Mouse (Mus musculus) heart, embryonic 12.5 days (tissue): ENCODE results near the gene Slc4a2. TPM values are rescaled to one million over a fixed set of nuclear protein-coding genes. Genes with fewer than 3 reads are reported as not detected.

Experiments
- ATAC-seq: fragments of 200-750 bp; cut with Nextera tagmentation; 2 replicates; pipeline ENCODE4 v1.8.0; 2017; ENCODE audit warnings: moderate TSS enrichment, moderate library complexity; ENCODE audit not compliant: insufficient number of reproducible peaks, low FRiP score
- H3K27ac ChIP-seq: fragments of 300-500 bp; sonication (generic); 2 replicates; pipeline ENCODE4 v1.5.1; 2016; ENCODE audit warnings: mild to moderate bottlenecking, moderate library complexity; ENCODE audit not compliant: poor library complexity, severe bottlenecking
- H3K27me3 ChIP-seq: fragments of 300-500 bp; sonication (generic); replicated peaks from 2 replicates; pipeline ENCODE4 v1.6.1; 2016; ENCODE audit warnings: mild to moderate bottlenecking, moderate library complexity
- H3K36me3 ChIP-seq: fragments of 300-500 bp; sonication (generic); 2 replicates; pipeline ENCODE4 v1.6.1; 2016; ENCODE audit warnings: mild to moderate bottlenecking, moderate library complexity
- H3K4me1 ChIP-seq: fragments of 300-500 bp; sonication (generic); replicated peaks from 2 replicates; pipeline ENCODE4 v1.6.1; 2016; ENCODE audit warnings: mild to moderate bottlenecking
- H3K4me2 ChIP-seq: fragments of 300-500 bp; sonication (generic); 2 replicates; pipeline ENCODE4 v1.6.1; 2016; ENCODE audit warnings: mild to moderate bottlenecking, moderate library complexity
- H3K4me3 ChIP-seq: fragments of 300-500 bp; sonication (generic); 2 replicates; pipeline ENCODE4 v1.5.1; 2016; ENCODE audit warnings: mild to moderate bottlenecking
- H3K9ac ChIP-seq: fragments of 300-500 bp; sonication (generic); 2 replicates; pipeline ENCODE4 v1.6.1; 2016; ENCODE audit warnings: mild to moderate bottlenecking, moderate library complexity
- H3K9me3 ChIP-seq: fragments of 300-500 bp; sonication (generic); replicated peaks from 2 replicates; pipeline ENCODE4 v1.6.1; 2016; ENCODE audit warnings: mild to moderate bottlenecking, moderate library complexity
- WGBS: fragments of 180-500 bp; shearing (Covaris S2); methylation state at CpG from one replicate; pipeline ENCODE4 v1.1.7; 2016; 5-methylcytosine and 5-hydroxymethylcytosine counted together
- polyA plus RNA-seq: library from polyadenylated mRNA; unstranded; fragments of >200 nt; fragmentation: Nextera tagmentation; extraction: Ambion mirVana; gene quantifications from 2 replicates; pipeline ENCODE4 v1.2.1, GENCODE M21; 2016

Slc4a2 gene
- polyA plus RNA-seq, 1 experiment from 2014 or later, result 31.1 TPM

GRCm38 (mm10) chr5:24385374-24385773 is 38.3 kb upstream of the Slc4a2 start:
- Histone ChIP-seq H3K4me1 (peaks cover 63% of the 10 kb centered on the region), H3K27ac (peak overlapping the region; percentile 45; the same call in 1 of the 2 replicates)

GRCm38 (mm10) chr5:24385887-24386550 is 37.6 kb upstream of the Slc4a2 start:
- peaks cover 18% of the 10 kb centered on the region for H3K27me3 ChIP-seq
- no peaks in the 10 kb centered on the region for H3K36me3 ChIP-seq
- peak overlapping the region; percentile 6; the same call in 1 of the 2 replicates for H3K27ac ChIP-seq
- H3K4me2 ChIP-seq, result 0 out of 2 replicates have a peak overlapping the region, but pooled peaks have one; percentile 2
- no peak overlapping the region for H3K4me3 ChIP-seq
- no peak for ATAC-seq
- peaks cover 62% of the 10 kb centered on the region for H3K4me1 ChIP-seq
- no peaks in the 10 kb centered on the region for H3K9me3 ChIP-seq
- no peak overlapping the region for H3K9ac ChIP-seq
- 72% methylated on average over 10 of the region's 10 CpGs for WGBS

More at GRCm38 (mm10) chr5:24385374-24385773, 38.3 kb upstream of the Slc4a2 start:
- no peak overlapping the region for H3K4me3 ChIP-seq
- no peak overlapping the region for H3K4me2 ChIP-seq
- peaks cover 18% of the 10 kb centered on the region for H3K27me3 ChIP-seq
- ATAC-seq, result no peak
- H3K9me3 ChIP-seq, result no peaks in the 10 kb centered on the region
- WGBS, result 81% methylated on average over 5 of the region's 5 CpGs
- 0 out of 2 replicates have a peak overlapping the region, but pooled peaks have one; percentile 18 for H3K9ac ChIP-seq
- H3K36me3 ChIP-seq, result no peaks in the 10 kb centered on the region

GRCm38 (mm10) chr5:24387264-24388241 is 36.1 kb upstream of the Slc4a2 start:
- ATAC-seq, result peak; percentile 24; the same call in 1 of the 2 replicates
- no peaks in the 10 kb centered on the region for H3K36me3 ChIP-seq
- H3K27me3 ChIP-seq, result peaks cover 18% of the 10 kb centered on the region
- H3K4me3 ChIP-seq, result peak overlapping the region; percentile 50
- peak overlapping the region; percentile 6 for H3K27ac ChIP-seq
- H3K4me2 ChIP-seq, result peak overlapping the region; percentile 89
- peaks cover 59% of the 10 kb centered on the region for H3K4me1 ChIP-seq
- peak overlapping the region; percentile 70 for H3K9ac ChIP-seq
- no peaks in the 10 kb centered on the region for H3K9me3 ChIP-seq
- WGBS, result under 1% methylated on average over 73 of the region's 73 CpGs

- H3K36me3 ChIP-seq, result no peaks in the 10 kb centered on the region
- peaks cover 53% of the 10 kb centered on the region for H3K4me1 ChIP-seq
- H3K27me3 ChIP-seq, result peaks cover 18% of the 10 kb centered on the region
- peak overlapping the region; percentile 50 for H3K4me3 ChIP-seq
- ATAC-seq, result no peak
- no peaks in the 10 kb centered on the region for H3K9me3 ChIP-seq
- H3K27ac ChIP-seq, result peak overlapping the region; percentile 6
- H3K9ac ChIP-seq, result peak overlapping the region; percentile 70
- peak overlapping the region; percentile 89 for H3K4me2 ChIP-seq
- WGBS, result 22% methylated on average over 26 of the region's 26 CpGs
Measured at GRCm38 (mm10) chr5:24388246-24388915, 35.3 kb upstream of the Slc4a2 start.

GRCm38 (mm10) chr5:24389011-24389657 is 34.5 kb upstream of the Slc4a2 start:
- Histone ChIP-seq H3K27ac (no peak overlapping the region), H3K27me3 (peaks cover 18% of the 10 kb centered on the region), H3K4me2 (peak overlapping the region; percentile 89; the same call in 1 of the 2 replicates), H3K9me3 (no peaks in the 10 kb centered on the region), H3K9ac (no peak overlapping the region), H3K36me3 (no peaks in the 10 kb centered on the region), H3K4me3 (no peak overlapping the region), H3K4me1 (peaks cover 52% of the 10 kb centered on the region)
- WGBS, result 48% methylated on average over 7 of the region's 7 CpGs
- no peak for ATAC-seq

GRCm38 (mm10) chr5:24389658-24390020 is 34.0 kb upstream of the Slc4a2 start:
- WGBS, result 67% methylated on average over 4 of the region's 4 CpGs
- Histone ChIP-seq H3K36me3 (no peaks in the 10 kb centered on the region), H3K4me1 (peaks cover 48% of the 10 kb centered on the region)

GRCm38 (mm10) chr5:24391864-24392263 is 31.8 kb upstream of the Slc4a2 start, which contains the start of gene Atg9b:
Atg9b (minus strand) TSS chr5:24392143.
- WGBS, result 77% methylated on average over 7 of the region's 7 CpGs
- Histone ChIP-seq H3K4me3 (no peak within 1 kb of the TSS), H3K36me3 (0 out of 2 replicates have a peak, but pooled peaks cover 2% of the 10 kb centered on the region), H3K9ac (no peak within 1 kb of the TSS), H3K9me3 (no peaks in the 10 kb centered on the region), H3K27me3 (peaks cover 3% of the 10 kb centered on the region; the same call in 1 of the 2 replicates), H3K4me1 (peaks cover 41% of the 10 kb centered on the region), H3K4me2 (no peak within 1 kb of the TSS), H3K27ac (no peak within 1 kb of the TSS)
- no peak for ATAC-seq

More at GRCm38 (mm10) chr5:24389658-24390020, 34.0 kb upstream of the Slc4a2 start:
- Histone ChIP-seq H3K4me3 (no peak overlapping the region), H3K9ac (no peak overlapping the region), H3K27ac (no peak overlapping the region), H3K4me2 (no peak overlapping the region), H3K27me3 (peaks cover 18% of the 10 kb centered on the region), H3K9me3 (no peaks in the 10 kb centered on the region)
- ATAC-seq, result no peak

- H3K4me2 ChIP-seq, result no peak overlapping the region
- H3K4me1 ChIP-seq, result peaks cover 33% of the 10 kb centered on the region
- WGBS, result 64% methylated on average over 7 of the region's 7 CpGs
- ATAC-seq, result no peak
- H3K9me3 ChIP-seq, result no peaks in the 10 kb centered on the region
- H3K4me3 ChIP-seq, result no peak overlapping the region
- no peak overlapping the region for H3K27ac ChIP-seq
- H3K36me3 ChIP-seq, result 0 out of 2 replicates have a peak, but pooled peaks cover 2% of the 10 kb centered on the region
- H3K9ac ChIP-seq, result no peak overlapping the region
- no peaks in the 10 kb centered on the region for H3K27me3 ChIP-seq
Measured at GRCm38 (mm10) chr5:24392724-24393123, 30.9 kb upstream of the Slc4a2 start.

- no peaks in the 10 kb centered on the region for H3K27me3 ChIP-seq
- 21% methylated on average over 7 of the region's 7 CpGs for WGBS
Measured at GRCm38 (mm10) chr5:24393392-24393997, 30.1 kb upstream of the Slc4a2 start, which contains the start of gene Abcb8. Abcb8 (plus strand) TSS chr5:24393663.

More at GRCm38 (mm10) chr5:24393392-24393997, 30.1 kb upstream of the Slc4a2 start, which contains the start of gene Abcb8:
- Histone ChIP-seq H3K4me3 (peak within 1 kb of the TSS; percentile 54), H3K9ac (peak within 1 kb of the TSS; percentile 56), H3K27ac (peak within 1 kb of the TSS; percentile 79), H3K36me3 (peaks cover 2% of the 10 kb centered on the region; the same call in 1 of the 2 replicates), H3K4me2 (peak within 1 kb of the TSS; percentile 63), H3K9me3 (no peaks in the 10 kb centered on the region), H3K4me1 (peaks cover 27% of the 10 kb centered on the region)
- ATAC-seq, result no peak
